Mouse (Mus musculus): Measurements from ENCODE around the gene Slc27a4. TPM values are rescaled to one million over a fixed set of nuclear protein-coding genes. Genes with fewer than 3 reads are reported as not detected.

The Slc27a4 gene
- polyA plus RNA-seq, 1 experiment, result 0.10 TPM

GRCm38 (mm10) chr2:29849041-29849440 lies 46.6 kb downstream of the Slc27a4 start:
- Histone ChIP-seq H3K4me1 (ENCODE audit: control insufficient read depth) (peaks cover 7% of the 10 kb centered on the region), H3K36me3 (ENCODE audit: control insufficient read depth) (peaks cover 10% of the 10 kb centered on the region), H3K9me3 (ENCODE audit: control insufficient read depth, low read length) (no peaks in the 10 kb centered on the region; the same call in 1 of the 2 replicates), H3K27me3 (ENCODE audit: control insufficient read depth) (peaks cover 35% of the 10 kb centered on the region), H3K4me3 (replicated peaks) (no peak overlapping the region)
- TF ChIP-seq TAL1 (IDR thresholded peaks at IDR 0.05; ENCODE audit: low read length), result no peak
- TF ChIP-seq GATA1 (IDR thresholded peaks at IDR 0.05; ENCODE audit: low read length), result no peak

- no peak for TF ChIP-seq GATA1 (IDR thresholded peaks at IDR 0.05; ENCODE audit: low read length)
- TF ChIP-seq TAL1 (IDR thresholded peaks at IDR 0.05; ENCODE audit: low read length), result no peak
- peaks cover 26% of the 10 kb centered on the region for H3K27me3 ChIP-seq (ENCODE audit: control insufficient read depth)
- peaks cover 10% of the 10 kb centered on the region for H3K4me1 ChIP-seq (ENCODE audit: control insufficient read depth)
- H3K36me3 ChIP-seq (ENCODE audit: control insufficient read depth), result peaks cover 6% of the 10 kb centered on the region
- H3K9me3 ChIP-seq (ENCODE audit: control insufficient read depth, low read length), result no peaks in the 10 kb centered on the region; the same call in 1 of the 2 replicates
- no peak overlapping the region for H3K4me3 ChIP-seq (replicated peaks)
Measured at GRCm38 (mm10) chr2:29849841-29850480, 47.5 kb downstream of the Slc27a4 start.

DNA sequence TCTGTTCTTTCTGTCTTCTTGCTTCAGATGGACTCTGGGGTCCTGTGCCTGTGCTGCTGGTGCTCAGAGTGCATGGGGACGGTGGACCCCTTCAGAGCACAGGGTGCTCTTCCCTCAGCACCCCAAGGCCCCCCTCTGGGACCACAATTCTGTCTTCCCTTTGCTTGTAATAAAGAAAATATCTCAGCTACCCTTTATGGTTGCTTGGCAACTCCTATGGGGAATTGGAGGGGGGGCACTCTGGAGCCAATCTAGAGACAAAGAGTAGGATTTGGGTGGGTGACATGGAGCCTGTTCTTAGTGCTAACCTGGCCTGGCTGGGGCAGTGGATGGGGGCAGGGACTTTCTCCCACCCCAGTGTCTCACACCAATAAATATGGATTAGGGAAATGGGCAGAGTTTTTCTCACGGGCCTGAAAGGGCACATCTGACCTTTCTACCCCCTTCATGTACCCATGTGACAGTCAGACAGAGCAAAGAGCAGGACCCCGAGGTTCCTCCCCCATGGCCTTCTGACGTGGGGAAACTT lies 50.6 kb downstream of the Slc27a4 start:
- Histone ChIP-seq H3K36me3 (ENCODE audit: control insufficient read depth) (no peaks in the 10 kb centered on the region), H3K9me3 (ENCODE audit: control insufficient read depth, low read length) (no peaks in the 10 kb centered on the region), H3K27me3 (ENCODE audit: control insufficient read depth) (peaks cover 10% of the 10 kb centered on the region), H3K4me1 (ENCODE audit: control insufficient read depth) (peaks cover 10% of the 10 kb centered on the region), H3K4me3 (replicated peaks) (no peak overlapping the region)
- TF ChIP-seq TAL1 (IDR thresholded peaks at IDR 0.05; ENCODE audit: low read length) (no peak), GATA1 (IDR thresholded peaks at IDR 0.05; ENCODE audit: low read length) (no peak)

GRCm38 (mm10) chr2:29853736-29854135 lies 51.3 kb downstream of the Slc27a4 start:
- Histone ChIP-seq H3K36me3 (ENCODE audit: control insufficient read depth) (no peaks in the 10 kb centered on the region), H3K9me3 (ENCODE audit: control insufficient read depth, low read length) (no peaks in the 10 kb centered on the region), H3K27me3 (ENCODE audit: control insufficient read depth) (peaks cover 8% of the 10 kb centered on the region), H3K4me1 (ENCODE audit: control insufficient read depth) (peaks cover 10% of the 10 kb centered on the region), H3K4me3 (replicated peaks) (no peak overlapping the region)
- no peak for TF ChIP-seq GATA1 (IDR thresholded peaks at IDR 0.05; ENCODE audit: low read length)
- TF ChIP-seq TAL1 (IDR thresholded peaks at IDR 0.05; ENCODE audit: low read length), result no peak

DNA sequence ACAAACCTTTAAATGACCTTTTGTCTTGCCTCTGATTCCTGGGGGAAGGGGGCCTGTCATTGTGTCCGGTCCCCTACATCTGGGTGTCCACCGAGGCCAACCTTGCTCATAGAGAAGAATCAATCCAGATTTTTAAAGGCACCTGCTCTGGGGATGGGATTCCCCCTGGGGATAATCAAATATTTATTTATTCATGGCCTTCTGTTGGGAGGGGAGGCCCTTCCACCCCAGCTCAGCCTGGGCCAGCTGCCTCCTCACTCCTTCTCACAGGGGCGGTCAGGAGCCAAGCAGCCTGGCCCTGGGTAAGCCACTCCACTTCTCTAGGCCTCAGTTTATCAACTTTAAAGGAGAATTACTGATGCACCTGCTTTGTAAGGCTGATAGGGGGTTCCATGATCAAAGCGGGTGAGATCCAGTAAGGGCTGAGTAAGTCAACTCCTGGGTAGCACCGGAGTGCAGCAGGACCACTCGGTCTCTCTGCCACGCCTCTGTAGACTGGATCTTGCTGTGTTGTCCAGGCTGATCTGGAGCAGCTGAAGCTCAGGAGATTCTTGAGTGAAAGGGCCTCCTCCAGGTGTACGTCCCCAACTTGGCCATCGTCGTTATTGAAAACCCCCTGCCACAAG lies 53.3 kb downstream of the Slc27a4 start:
- no peaks in the 10 kb centered on the region for H3K9me3 ChIP-seq (ENCODE audit: control insufficient read depth, low read length)
- peaks cover 8% of the 10 kb centered on the region for H3K27me3 ChIP-seq (ENCODE audit: control insufficient read depth)
- TF ChIP-seq GATA1 (IDR thresholded peaks at IDR 0.05; ENCODE audit: low read length) (no peak), TAL1 (IDR thresholded peaks at IDR 0.05; ENCODE audit: low read length) (no peak)
- H3K4me1 ChIP-seq (ENCODE audit: control insufficient read depth), result peaks cover 10% of the 10 kb centered on the region
- no peak overlapping the region for H3K4me3 ChIP-seq (replicated peaks)
- no peaks in the 10 kb centered on the region for H3K36me3 ChIP-seq (ENCODE audit: control insufficient read depth)

- no peak overlapping the region for H3K4me3 ChIP-seq (replicated peaks)
- H3K36me3 ChIP-seq (ENCODE audit: control insufficient read depth), result no peaks in the 10 kb centered on the region
- TF ChIP-seq GATA1 (IDR thresholded peaks at IDR 0.05; ENCODE audit: low read length) (no peak), TAL1 (IDR thresholded peaks at IDR 0.05; ENCODE audit: low read length) (no peak)
- H3K4me1 ChIP-seq (ENCODE audit: control insufficient read depth), result peaks cover 10% of the 10 kb centered on the region
- H3K9me3 ChIP-seq (ENCODE audit: control insufficient read depth, low read length), result no peaks in the 10 kb centered on the region
- peaks cover 8% of the 10 kb centered on the region for H3K27me3 ChIP-seq (ENCODE audit: control insufficient read depth)
Measured at GRCm38 (mm10) chr2:29856451-29857260, 54.2 kb downstream of the Slc27a4 start.

- Histone ChIP-seq H3K4me3 (replicated peaks) (no peak overlapping the region), H3K27me3 (ENCODE audit: control insufficient read depth) (peaks cover 8% of the 10 kb centered on the region), H3K4me1 (ENCODE audit: control insufficient read depth) (peaks cover 10% of the 10 kb centered on the region), H3K36me3 (ENCODE audit: control insufficient read depth) (no peaks in the 10 kb centered on the region), H3K9me3 (ENCODE audit: control insufficient read depth, low read length) (no peaks in the 10 kb centered on the region)
- no peak for TF ChIP-seq TAL1 (IDR thresholded peaks at IDR 0.05; ENCODE audit: low read length)
- no peak for TF ChIP-seq GATA1 (IDR thresholded peaks at IDR 0.05; ENCODE audit: low read length)
Measured at GRCm38 (mm10) chr2:29857341-29857740, 54.9 kb downstream of the Slc27a4 start.

DNA sequence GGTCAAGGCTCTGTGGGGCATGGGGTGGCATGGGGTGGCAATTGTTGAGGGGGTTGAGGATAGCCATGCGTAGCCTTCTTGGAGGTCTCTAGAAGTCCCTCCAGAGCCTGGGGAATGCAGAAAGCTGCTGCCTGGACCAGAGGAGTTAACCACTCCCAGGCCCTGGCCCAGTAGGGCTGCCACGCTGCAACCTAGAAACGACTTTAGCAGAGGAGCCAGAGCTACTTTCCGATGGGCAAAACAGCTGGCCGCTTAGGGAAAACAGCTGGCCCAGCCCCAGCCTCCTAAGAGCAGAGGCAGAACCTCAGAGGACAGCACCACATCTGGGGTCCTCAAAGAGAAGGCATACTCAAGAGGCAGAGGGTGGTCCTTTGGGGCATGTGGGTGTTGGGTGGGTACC lies 55.5 kb downstream of the Slc27a4 start:
- H3K36me3 ChIP-seq (ENCODE audit: control insufficient read depth), result no peaks in the 10 kb centered on the region
- peaks cover 10% of the 10 kb centered on the region for H3K4me1 ChIP-seq (ENCODE audit: control insufficient read depth)
- H3K27me3 ChIP-seq (ENCODE audit: control insufficient read depth), result peaks cover 8% of the 10 kb centered on the region
- TF ChIP-seq TAL1 (IDR thresholded peaks at IDR 0.05; ENCODE audit: low read length) (no peak), GATA1 (IDR thresholded peaks at IDR 0.05; ENCODE audit: low read length) (no peak)
- H3K9me3 ChIP-seq (ENCODE audit: control insufficient read depth, low read length), result no peaks in the 10 kb centered on the region
- H3K4me3 ChIP-seq (replicated peaks), result no peak overlapping the region
